Mouse (Mus musculus) spleen, adult 18-20 months (tissue): ENCODE measurements around the gene Zfp874a.
"Not testable (repeated sequence)": the region's sequence is repeated elsewhere in the genome, so short reads cannot be mapped to it uniquely, and the experiment has no call there.

ENCODE experiments used
- DNase-seq, 2 experiments: peaks; one replicate each; pipeline ENCODE4 v3.0.0; 2022; ENCODE audit warnings: mixed read lengths in 2 of 2

Zfp874a gene

GRCm38 (mm10) chr13:67451172-67452020 is at the start of gene Zfp874a:
Gene Zfp874a, minus strand, starts transcription at chr13:67451624.
- peak; percentile 77 to 84 for DNase-seq

DNA sequence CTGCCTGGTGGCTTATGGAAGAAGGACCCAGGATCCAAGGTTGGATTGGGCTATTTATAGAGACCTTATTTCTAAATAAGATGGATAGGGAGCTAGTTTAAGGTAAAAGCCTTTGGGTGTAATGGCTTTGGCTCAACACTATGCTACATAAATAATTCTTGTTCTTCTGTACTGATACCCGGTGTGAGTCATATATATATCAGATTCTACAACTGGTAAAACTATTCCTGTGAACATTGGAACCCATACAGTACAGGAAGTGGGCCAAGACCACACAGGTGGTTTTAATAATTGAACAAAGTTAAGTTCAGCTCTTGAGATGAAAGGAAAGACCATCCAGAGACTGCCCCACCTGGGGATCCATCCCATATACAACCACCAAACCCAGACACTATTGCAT is 49.5 kb upstream of the Zfp874a start:
- DNase-seq: no peak

DNA sequence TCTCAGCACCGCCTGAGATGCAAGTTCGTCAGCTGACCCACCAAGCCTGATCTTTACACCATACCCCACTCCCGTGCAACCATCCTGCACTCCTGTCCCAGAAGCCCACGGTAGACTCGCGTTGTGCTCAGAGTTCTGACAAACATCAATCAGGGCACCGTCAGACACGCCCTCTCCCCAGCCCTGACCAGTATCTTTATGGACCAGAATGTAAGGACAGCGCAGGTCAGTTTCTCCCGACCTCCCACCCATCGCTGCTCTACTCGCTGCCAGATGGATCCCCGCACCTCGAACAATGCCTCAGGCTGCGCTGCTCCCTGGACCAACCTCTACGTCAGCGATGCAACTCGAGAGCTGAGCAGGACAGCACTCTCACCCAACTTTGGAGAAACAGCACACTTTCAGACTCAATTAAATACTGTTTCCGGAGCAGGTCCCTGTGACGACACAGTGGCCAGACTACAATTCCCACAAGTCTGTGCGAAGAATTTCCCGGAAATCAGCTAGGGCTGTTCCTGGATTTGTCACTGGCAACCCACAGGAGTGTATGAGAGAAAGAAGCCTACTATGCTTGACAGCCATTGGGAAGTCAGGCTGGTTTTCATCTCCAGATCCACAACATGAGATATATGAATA is 48.8 kb upstream of the Zfp874a start, which contains the start of gene Zfp58:
Gene Zfp58, minus strand, starts transcription at position 472 of the 636 bp plus-strand sequence.
- peak; percentile 65 to 76 for DNase-seq

GRCm38 (mm10) chr13:67495631-67496030 is 44.2 kb upstream of the Zfp874a start:
- no peak for DNase-seq

DNA sequence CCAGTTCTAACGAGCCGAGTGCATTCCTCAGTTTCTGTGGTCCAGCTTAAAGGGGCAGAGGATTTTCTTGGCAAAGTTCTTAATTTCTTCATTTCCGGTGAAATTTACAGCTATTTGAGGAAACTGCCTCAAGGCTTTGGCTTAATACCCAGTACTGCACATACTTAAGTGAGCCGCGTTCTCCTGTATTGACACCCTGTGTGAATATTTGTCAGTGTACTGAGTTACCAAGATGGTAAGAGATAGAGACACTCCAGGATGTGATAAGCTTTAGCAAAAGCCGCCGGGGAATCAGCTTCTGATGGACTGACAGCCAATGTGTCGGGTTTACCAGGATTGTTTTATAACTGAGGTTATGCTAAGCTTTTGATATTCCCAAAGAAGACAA is 33.0 kb upstream of the Zfp874a start:
- no peak for DNase-seq

DNA sequence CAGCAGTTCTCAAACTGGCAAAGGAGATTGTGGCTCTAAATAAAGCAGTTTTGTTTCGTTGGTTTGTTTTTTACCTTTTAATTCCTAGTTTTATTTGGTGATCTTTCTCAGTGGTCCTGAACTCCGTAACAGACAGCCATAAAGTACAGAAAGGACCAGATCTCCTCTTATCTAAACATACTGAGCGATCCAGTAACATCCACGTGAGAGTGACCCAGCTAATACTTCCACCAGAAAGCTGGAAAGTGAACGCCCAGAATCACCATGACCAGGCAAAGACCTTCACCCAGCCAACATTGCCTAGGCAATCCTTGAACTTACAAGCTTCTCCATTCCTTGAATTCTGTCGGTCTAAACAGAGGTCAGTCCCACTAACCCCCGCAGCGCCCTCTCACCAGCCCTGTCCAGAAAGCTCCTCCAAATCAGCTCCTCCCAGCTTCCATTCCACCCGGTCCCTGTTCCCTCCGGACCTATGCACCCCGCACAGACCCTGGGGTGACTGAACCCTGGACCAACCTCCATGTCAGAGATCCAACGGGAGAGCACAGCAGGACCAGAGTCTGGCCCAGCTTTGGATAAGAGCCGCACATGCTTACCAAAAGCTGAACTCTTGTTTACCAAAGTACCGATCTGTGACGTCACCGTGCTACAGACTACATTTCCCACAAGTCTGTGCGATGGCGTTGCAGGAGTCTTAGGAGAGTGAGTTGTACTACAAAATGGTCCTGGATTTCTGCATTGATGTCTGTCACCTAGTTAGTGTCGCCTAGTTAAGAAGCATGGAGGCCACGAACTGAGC is 32.4 kb upstream of the Zfp874a start, which contains the start of gene Zfp874b:
Gene Zfp874b, minus strand, starts transcription at position 634 of the 799 bp plus-strand sequence.
- peak; percentile 67 to 84 for DNase-seq

DNA sequence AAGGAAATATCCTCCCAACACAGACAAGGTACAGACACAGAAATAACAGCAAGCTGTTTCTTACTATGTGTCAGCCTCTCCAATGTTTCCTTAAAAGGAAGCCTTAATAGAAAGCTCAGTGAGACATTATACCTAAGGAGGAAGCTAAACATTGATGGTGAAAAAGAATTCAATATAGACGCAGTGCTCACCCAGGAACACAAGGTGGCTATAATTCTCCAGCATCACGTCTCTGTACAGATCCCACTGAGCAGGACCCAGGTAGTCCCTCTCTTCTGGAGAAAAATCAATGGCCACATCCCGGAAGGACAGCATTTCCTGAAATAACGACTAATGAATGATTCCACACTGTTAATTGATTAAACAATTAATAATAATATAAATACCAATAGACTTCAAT is 30.1 kb upstream of the Zfp874a start:
- DNase-seq: no peak

DNA sequence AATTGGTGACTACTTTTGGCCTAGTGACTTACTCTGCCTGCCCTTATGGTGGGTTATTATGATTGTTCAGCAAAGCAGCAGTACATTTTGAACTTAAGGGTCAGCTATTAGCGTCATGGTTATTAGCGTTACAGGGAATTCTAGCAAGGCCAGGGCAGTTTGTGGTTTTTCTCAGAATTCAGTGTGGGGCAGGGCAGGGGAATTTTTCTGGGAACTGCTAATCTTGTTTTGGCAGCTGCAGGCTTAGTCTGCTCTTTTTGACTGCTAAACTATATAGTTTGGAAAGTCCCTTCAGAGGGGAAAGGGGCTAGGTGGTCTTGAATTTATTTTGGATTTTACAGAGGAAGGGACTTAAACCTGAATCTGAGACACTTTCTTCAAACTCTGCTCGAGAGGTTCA is 17.9 kb upstream of the Zfp874a start:
- DNase-seq: no peak

DNA sequence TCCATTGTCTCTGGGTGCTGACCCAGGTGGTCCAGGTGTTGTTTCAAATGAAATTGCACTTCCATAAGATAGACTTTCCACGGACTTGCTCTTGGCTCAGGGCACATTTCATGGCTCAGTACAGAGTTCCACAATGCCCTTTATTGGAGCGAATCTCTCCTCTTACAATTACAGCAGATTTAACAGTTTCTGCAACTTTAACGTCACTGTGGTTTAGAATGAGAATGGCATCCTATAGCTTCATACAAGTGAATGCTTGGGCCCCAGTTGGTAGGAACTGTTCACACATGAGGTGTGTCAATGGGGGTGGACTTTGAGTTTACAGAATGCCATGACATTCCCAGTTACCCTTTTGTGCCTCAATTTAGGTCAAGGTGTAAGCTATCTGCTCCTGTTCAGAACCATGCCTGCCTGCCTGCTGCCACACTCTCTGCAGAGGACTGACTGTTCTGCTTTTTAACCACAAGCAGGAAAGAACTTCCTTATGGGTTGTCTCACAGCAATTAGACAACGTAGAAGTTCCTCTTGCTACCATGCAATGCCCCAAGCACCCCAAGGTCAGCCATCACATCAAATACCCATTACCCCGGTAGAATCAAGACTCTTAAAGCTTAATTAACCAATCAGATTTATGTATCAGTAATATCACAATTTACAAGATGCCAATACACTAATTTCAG is 12.2 kb upstream of the Zfp874a start:
- peak in 1 of 2 experiments; percentile 17 for DNase-seq

- peak in 1 of 2 experiments; percentile 19 for DNase-seq
Observed at GRCm38 (mm10) chr13:67452021-67452309, 541 bp upstream of the Zfp874a start.

- DNase-seq: not testable (repeated sequence)
Observed at GRCm38 (mm10) chr13:67437095-67437494, 14.3 kb downstream of the Zfp874a start.

GRCm38 (mm10) chr13:67428116-67428515 is 23.3 kb downstream of the Zfp874a start:
- DNase-seq: no peak

GRCm38 (mm10) chr13:67425699-67426098 is 25.7 kb downstream of the Zfp874a start:
- DNase-seq: not testable (repeated sequence)

DNA sequence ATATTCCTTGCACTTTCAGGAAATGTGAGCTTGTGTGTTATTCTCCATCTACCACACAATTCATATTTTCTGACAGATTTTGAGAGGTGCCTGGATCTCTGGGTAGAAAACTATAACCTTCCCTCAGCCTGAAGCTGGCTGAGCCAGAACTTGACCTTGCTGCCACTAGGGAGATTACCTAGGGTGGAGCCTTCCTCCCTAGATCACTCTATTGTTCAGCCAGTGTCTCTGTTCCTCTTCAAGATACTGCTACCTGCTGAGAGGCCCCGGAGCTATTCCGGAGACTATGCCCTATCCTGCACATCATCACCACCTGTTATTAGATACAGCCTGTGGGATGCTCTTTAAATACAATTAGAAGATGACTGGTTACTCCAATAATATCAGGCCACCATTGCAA is 28.9 kb downstream of the Zfp874a start:
- DNase-seq: not testable (repeated sequence)

- peak; percentile 25 to 60 for DNase-seq
Observed at GRCm38 (mm10) chr13:67421207-67421857, 30.1 kb downstream of the Zfp874a start, which contains the start of gene Zfp459. Gene Zfp459, minus strand, starts transcription at chr13:67421418.

GRCm38 (mm10) chr13:67420558-67421206 is 30.7 kb downstream of the Zfp874a start:
- DNase-seq: no peak

- DNase-seq: no peak
Observed at GRCm38 (mm10) chr13:67416811-67417210, 34.6 kb downstream of the Zfp874a start.

DNA sequence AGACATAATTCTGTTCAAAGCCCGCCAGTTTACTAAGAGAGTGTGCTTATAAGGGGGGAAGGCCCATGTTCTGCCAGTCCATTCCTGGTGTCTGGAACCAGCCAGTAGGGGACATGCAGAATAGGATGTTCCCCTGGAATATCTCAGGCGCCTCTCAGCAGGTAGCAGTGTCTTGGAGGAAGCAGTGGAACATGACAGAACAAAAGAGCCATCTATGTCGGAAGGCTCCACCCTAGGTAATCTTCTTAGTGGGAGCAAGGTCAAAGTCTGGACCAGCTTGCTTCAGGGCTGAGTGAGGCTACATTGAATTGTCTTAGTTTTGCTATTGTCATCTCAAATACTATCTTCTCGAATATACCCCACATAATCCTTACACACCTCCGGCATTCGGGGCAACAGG is 35.7 kb downstream of the Zfp874a start:
- no peak for DNase-seq

DNA sequence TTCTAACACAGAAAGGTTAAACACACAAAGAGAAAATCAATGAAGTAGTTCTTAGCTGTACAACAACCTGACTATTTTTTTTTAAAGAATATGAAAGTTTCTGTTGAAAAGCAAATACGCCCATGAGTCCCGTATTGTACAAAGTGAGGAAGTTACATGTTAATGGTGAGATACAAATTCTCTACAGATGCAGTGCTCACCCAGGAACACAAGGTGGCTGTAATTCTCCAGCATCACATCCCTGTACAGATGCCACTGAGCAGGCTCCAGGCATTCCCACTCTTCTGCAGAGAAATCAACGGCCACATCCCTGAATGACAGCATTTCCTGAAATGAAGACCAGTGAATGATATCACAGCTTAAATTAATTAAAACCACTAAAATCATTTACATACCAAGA is 37.8 kb downstream of the Zfp874a start:
- not testable (repeated sequence) for DNase-seq

DNA sequence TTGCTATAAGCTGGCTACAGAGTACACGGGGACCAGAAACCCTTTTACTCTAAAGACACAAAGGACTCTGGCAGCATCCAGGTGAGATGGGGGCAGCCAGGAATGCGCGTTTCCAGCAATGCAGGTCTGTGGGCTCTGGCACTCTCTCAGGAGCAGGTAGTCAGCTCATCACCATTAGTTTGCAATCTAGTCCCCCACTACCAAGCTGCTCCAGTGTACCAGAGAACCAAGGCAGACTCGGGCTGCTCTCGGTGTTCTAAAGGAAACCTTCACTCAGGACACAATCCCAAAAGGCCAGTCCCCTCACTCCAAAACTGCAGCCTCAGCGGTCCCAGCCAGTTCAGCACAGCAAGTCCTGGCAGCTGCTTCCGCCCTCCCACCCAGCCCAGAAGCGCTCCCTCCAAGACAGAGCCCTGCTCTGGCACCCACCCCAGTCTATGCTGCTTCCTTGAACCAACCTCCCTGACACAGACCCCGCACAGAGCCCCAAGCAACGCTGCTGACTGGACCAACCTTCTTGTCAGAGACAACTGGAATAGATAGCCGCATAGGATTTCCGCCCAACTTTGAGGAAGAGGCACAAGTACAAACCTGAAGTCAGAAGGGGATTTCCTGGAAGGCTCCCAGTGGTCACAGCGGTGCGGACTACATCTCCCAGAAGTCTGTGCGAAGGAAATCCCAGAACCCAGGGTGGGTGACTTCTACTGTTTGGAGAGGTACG is 52.1 kb downstream of the Zfp874a start, which contains the start of gene Zfp429:
Gene Zfp429, minus strand, starts transcription at position 637 of the 721 bp plus-strand sequence.
- peak; percentile 60 to 71 for DNase-seq

GRCm38 (mm10) chr13:67376255-67376654 is 75.2 kb downstream of the Zfp874a start:
- not testable (repeated sequence) for DNase-seq
